Mouse (Mus musculus) heart, adult 11 months (tissue): ENCODE measurements around the gene Kcnd2.

Experiments
- DNase-seq: peaks from one replicate; pipeline ENCODE4 v3.0.0; 2022

Kcnd2 gene

GRCm38 (mm10) chr6:21701131-21701530, 485.8 kb downstream of the Kcnd2 start:
- DNase-seq, result no peak

- DNase-seq, result no peak
Observed at GRCm38 (mm10) chr6:21709228-21709627, 493.9 kb downstream of the Kcnd2 start.

- no peak for DNase-seq
Observed at GRCm38 (mm10) chr6:21719121-21719520, 503.8 kb downstream of the Kcnd2 start.

DNA sequence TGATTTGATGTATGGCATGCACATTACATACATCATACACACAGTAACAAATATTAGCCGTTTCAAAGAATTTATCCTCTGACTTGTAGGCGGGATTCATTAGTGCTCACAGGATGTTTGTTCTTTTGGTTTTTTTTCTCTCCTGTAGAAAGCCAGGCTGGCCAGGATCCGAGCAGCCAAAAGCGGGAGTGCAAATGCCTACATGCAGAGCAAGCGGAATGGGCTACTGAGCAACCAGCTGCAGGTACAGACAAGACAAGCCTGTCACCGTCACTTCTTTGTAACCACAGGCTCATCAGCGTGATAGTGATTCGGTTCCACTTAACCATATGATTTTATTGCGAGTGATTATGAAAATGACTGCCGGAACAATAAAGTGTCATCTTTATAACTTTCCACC, 506.9 kb downstream of the Kcnd2 start:
- DNase-seq, result no peak

DNA sequence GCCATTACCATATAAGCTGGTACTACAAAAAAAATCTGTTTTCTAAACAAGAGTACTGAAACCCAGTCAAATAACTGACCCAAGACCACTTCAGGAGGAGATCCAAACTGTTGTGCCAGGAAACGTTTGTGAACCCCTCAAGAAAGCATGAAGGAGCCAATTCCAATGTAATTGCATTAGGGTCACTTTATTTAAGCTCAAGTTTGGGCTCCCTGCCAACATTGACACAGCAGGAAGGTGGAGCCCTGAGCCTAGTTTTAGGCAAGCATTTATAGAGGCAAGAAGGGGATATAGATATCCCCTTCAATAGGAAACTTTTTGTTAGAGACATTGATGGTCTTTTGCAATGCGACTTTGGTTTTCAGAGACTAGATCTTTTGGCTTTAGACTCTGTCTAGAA, 525.3 kb downstream of the Kcnd2 start:
- no peak for DNase-seq

GRCm38 (mm10) chr6:21744615-21745266, 529.4 kb downstream of the Kcnd2 start:
- peak; percentile 70 for DNase-seq

- DNase-seq, result no peak
Observed at GRCm38 (mm10) chr6:21747536-21747935, 532.2 kb downstream of the Kcnd2 start.

- DNase-seq, result no peak
Observed at GRCm38 (mm10) chr6:21767787-21768221, 552.5 kb downstream of the Kcnd2 start.

DNA sequence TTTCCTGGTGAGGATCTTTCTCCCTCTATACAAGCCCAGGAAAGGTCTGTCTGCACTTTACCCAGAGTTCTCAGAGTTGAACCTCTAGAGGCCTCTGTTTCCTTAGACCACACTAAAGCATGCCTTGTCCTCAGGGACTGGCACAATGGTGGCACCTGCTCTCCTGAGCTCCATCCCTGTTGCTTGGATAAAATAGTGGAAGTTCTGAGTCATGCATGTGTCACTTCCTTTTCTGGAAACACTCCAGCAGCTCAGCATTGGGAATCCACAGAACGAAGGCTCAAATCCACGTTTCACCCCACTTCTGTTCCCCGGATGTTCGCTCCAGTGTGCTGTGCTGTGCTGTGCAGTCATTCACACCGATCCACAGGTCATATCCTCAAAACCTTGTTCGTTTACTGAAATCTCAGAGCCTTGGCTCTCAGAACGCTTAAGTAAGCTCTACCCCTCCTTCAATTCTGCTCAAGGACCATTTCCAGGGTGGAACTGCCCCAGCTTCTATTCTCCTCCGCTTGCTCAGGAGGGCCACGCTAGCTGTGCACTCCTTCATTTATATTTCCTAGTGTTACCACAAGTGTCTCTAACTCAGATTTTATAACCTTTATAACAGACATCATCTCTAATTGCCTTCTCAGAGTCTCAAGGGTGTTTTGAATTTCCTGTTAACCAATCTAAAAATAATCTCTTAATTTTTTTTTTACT, 553.6 kb downstream of the Kcnd2 start:
- peak; percentile 95 for DNase-seq

GRCm38 (mm10) chr6:21769447-21769809, 554.1 kb downstream of the Kcnd2 start:
- DNase-seq, result no peak

DNA sequence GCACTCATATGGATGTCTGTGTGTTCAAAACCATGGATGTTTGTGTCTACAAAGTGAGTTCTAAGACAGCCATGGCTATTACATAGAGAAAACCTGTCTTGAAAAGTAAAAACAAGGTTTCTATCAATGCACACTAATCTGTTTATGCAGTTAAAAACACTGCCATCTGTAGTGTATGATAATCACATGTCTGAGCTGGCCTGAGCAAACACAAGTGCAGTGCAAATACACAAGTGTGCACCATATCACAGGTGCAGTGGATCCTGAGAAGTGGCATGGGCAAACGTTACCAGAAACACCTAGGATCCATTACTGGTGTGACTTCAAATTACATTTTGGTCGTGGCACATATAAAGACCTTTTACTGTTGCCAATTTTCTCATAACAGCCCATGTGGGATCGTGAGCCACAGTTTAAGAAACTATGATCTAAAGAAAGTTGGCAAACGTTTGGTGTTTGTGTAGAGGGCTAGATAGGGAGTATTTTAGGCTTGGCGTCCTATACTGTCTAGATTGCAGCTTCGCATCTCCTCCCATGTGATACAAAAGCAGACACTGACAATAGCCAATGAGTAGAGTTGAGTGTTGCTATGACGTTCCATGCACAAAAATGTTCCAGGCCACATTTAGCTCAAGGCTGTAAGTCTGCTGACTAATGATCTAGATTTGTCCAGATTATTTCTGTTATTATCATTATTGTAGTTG, 559.1 kb downstream of the Kcnd2 start:
- DNase-seq, result no peak
